Mouse (Mus musculus) heart, adult 11 months (tissue): ENCODE measurements at regions not wholly inside any gene's neighbourhood (a gene's known extent, or its start where the extent isn't known, plus 50 kb on each side); places are given as distances from the start of the nearest gene placed in this dataset.

Experiments
- DNase-seq: peaks from one replicate; pipeline ENCODE4 v3.0.0; 2022

- peak; percentile 21 for DNase-seq
Observed at GRCm38 (mm10) chr6:140169836-140170235, 128.6 kb upstream of the Plcz1 start.

GRCm38 (mm10) chr6:140167182-140167581 is 125.9 kb upstream of the Plcz1 start:
- peak; percentile 76 for DNase-seq

- no peak for DNase-seq
Observed at GRCm38 (mm10) chr6:140162729-140163128, 121.5 kb upstream of the Plcz1 start.

GRCm38 (mm10) chr6:140161482-140161881 is 120.2 kb upstream of the Plcz1 start:
- no peak for DNase-seq

DNA sequence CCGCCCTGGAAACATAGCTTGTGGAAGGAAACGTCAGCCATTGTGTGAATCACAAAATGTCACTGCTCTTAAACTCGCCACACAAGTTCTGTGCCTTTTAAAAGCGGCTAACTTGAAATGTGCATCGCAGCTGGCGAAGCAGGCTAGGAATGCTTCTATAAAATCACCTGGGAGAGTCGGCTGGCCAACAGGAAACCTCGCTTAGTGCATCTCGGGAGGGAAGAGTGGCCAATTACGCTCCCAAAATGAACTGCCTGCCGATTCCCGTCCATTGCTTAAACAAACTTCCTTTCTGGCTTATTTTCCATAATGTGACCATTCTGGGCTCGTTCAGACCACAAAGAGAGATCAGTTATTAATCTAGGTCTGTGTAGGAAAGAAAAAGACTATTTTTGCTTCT is 119.7 kb upstream of the Plcz1 start:
- DNase-seq: no peak

- no peak for DNase-seq
Observed at GRCm38 (mm10) chr6:140158986-140159385, 117.7 kb upstream of the Plcz1 start.

DNA sequence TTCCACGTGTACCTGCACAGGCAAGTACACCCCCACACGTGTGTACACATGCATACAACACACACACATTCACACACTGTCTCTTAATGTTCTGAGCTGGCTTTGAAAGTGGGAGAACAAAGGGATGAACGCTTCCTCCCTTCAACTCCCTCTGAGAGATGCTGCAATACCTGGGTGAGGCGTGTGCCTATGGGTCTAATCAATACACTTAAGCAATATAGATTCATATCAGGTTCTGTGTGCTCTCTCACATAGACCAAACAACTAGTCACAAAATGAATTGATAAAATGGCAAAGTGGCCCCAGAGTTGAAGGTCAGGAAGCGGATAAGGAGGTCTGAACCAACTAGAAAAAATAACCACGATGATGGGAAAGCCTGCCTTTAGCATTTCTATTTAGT is 116.1 kb upstream of the Plcz1 start:
- DNase-seq: no peak

- DNase-seq: no peak
Observed at GRCm38 (mm10) chr6:140152418-140153176, 111.3 kb upstream of the Plcz1 start.

GRCm38 (mm10) chr6:140148628-140149245 is 107.5 kb upstream of the Plcz1 start:
- DNase-seq: no peak

- DNase-seq: no peak
Observed at GRCm38 (mm10) chr6:140148138-140148537, 106.9 kb upstream of the Plcz1 start.

DNA sequence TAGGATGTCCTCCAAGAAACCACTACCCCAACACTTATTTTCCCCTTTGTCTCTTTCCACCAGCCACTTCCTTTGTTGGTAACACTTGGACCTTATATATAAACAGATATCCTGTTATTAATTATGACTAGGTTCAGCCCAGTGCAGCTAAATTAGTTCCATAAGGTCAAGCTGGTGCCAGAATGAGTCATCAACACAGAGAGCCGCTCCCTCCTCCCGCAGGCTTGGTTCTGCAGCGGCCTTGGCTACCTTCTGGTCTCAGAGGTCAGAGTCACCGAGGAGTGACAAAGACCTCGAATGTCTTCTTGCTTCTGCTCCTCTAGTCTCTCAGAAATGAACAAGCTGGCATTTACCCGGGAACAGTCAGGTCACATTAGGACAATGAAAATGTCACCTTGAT is 106.5 kb upstream of the Plcz1 start:
- DNase-seq: peak; percentile 95

GRCm38 (mm10) chr6:140133734-140134133 is 92.5 kb upstream of the Plcz1 start:
- no peak for DNase-seq

- no peak for DNase-seq
Observed at GRCm38 (mm10) chr6:140126645-140127044, 85.4 kb upstream of the Plcz1 start.

DNA sequence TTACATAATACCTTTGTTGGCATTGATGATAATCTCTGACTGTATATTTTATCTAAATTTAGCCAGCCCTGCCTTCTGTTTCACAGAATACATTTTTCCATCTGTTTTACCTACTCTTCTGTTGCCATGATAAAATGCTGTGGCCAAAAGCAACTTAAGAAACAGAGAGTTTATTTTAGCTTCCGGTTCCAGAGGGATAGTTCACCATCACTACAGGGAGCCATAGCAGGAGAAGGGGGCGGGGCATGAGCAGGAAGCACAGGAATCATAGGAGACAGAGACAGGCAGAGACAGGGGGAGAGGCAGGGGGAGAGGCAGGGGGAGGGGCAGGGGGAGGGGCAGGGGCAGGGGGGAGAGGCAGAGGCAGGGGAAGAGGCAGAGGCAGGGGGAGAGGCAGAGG is 72.8 kb upstream of the Plcz1 start:
- DNase-seq: no peak

- DNase-seq: no peak
Observed at GRCm38 (mm10) chr6:140112054-140112453, 70.8 kb upstream of the Plcz1 start.

- DNase-seq: no peak
Observed at GRCm38 (mm10) chr6:140108083-140108482, 66.8 kb upstream of the Plcz1 start.

DNA sequence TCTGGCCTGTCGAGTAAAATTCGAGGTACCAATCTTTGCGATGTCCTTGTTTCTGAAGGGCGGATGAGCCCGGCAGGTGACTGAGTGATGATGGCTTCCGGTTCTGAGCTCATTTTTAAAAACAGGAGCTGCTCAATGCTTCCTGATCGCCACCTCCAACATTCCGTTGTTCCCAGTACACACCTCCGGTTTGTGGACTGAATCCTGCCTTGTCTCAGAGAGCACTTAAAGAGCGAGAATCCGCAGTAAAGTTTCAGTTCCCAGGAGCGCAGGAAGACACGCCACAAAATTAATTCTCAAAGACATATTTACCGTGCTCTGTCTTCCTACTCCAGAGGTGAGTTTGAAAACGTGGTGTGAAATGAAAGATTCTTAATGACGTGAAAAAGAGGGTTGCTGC is 66.4 kb upstream of the Plcz1 start:
- no peak for DNase-seq

GRCm38 (mm10) chr6:140106141-140106540 is 64.9 kb upstream of the Plcz1 start:
- no peak for DNase-seq

DNA sequence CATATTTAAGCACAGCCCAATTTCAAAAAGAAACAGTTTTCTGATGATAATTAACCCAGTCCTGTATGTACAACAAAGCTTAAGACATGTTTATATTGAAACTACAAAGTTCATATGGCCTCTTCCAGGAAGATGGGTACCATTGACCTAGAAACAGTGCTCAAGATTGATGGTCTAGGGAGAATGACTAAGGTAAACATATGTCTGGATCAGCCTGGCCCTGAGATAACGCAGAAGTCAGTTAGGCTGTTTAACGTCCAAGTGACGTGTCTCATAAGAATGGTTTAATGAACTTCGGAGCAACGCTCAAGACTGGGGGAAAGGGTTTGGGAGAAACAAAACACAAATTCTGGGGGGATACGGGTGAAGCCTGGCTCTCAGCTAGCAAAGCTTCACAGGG is 60.8 kb upstream of the Plcz1 start:
- DNase-seq: no peak

GRCm38 (mm10) chr6:140095416-140095815 is 54.2 kb upstream of the Plcz1 start:
- no peak for DNase-seq
